Mouse (Mus musculus): Measurements from ENCODE around the gene Sh3pxd2a.

Gene Sh3pxd2a

DNA sequence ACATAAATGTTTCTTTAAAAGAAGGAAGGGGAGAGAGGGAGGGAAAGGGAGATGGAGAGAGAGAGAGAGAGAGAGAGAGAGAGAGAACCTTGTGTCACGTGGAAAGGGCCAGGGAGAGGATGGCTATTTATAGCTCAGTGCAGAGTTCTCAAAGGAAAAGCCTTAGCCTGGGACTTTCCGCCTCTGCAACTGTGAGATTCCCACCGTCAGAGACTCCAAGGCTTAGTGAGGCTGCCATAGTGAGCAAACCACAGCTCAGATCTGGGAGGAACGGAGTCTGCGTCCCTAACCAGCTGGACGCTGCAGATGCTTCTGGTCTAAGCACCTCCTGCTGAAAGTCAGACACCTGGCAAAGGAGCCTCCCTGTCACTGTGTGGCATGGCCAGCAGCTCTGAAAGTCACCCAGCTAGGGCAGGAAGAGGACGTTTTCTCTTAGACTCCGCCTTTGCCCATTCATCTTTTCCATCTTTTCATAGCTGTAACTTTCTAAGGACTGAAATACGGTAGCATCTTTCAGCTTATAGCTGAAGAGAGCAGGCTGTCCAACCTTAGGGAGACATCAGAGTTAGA, 21.9 kb upstream of the Sh3pxd2a start:
- no peaks in the 10 kb centered on the region for H3K9me3 ChIP-seq (ENCODE audit: low read length)
- peaks cover 7% of the 10 kb centered on the region; the same call in 1 of the 2 replicates for H3K27me3 ChIP-seq (ENCODE audit: insufficient read depth, low read length)
- no peaks in the 10 kb centered on the region for H3K36me3 ChIP-seq (ENCODE audit: insufficient read depth, low read length)
- H3K4me3 ChIP-seq (replicated peaks; ENCODE audit: low read length) = no peak overlapping the region
- TF ChIP-seq CTCF (conservative IDR thresholded peaks at IDR 0.05; ENCODE audit: low read length) = no peak
- no peak for TF ChIP-seq POU5F1 (IDR thresholded peaks at IDR 0.05; ENCODE audit: borderline replicate concordance, low read length)
- no peak for TF ChIP-seq NANOG (IDR thresholded peaks at IDR 0.05; ENCODE audit: borderline replicate concordance, low read length)
- H3K4me1 ChIP-seq (replicated peaks; ENCODE audit: low read depth, low read length) = peaks cover 26% of the 10 kb centered on the region

DNA sequence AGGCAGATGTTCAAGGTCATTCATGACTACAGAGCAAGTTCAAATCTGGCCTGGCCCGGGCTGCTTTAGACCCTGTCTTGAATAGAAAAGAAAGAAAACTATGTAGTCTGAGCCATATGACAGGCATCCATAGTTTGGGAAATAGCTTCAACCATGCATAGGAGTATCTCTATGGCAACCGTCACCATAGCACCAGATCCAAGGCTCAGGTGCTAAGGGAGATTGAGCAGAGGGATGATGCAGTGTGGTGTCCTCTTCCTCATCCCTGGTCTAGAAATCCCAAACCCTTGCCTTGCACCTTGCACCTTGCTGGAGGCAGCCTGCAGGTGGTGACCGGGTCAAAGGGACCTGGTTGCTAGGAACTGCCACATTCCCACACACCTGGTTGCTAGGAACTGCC, 19.9 kb upstream of the Sh3pxd2a start:
- TF ChIP-seq NANOG (IDR thresholded peaks at IDR 0.05; ENCODE audit: borderline replicate concordance, low read length) = no peak
- TF ChIP-seq POU5F1 (IDR thresholded peaks at IDR 0.05; ENCODE audit: borderline replicate concordance, low read length) = no peak
- TF ChIP-seq CTCF (conservative IDR thresholded peaks at IDR 0.05; ENCODE audit: low read length) = no peak
- peaks cover 7% of the 10 kb centered on the region; the same call in 1 of the 2 replicates for H3K27me3 ChIP-seq (ENCODE audit: insufficient read depth, low read length)
- H3K36me3 ChIP-seq (ENCODE audit: insufficient read depth, low read length) = no peaks in the 10 kb centered on the region
- H3K4me1 ChIP-seq (replicated peaks; ENCODE audit: low read depth, low read length) = peaks cover 25% of the 10 kb centered on the region
- H3K4me3 ChIP-seq (replicated peaks; ENCODE audit: low read length) = no peak overlapping the region
- no peaks in the 10 kb centered on the region for H3K9me3 ChIP-seq (ENCODE audit: low read length)

DNA sequence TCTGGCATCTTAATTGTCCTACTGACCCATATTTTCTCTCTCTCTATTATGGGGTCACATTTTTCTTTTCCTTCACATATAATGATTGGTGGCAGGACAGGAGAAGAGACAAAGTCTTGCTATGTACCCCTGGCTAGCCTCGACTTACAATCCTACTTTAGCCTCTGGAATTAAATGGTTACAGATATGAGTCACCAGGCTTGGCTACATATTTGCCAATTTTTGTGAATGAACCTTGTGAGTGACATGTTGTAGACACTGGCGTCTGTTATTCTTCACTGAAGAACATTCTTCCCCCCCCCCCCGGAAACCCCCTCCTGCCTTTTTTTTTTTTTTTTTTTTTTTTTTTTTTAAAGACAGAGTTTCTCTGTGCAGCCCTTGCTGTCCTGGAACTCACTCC, 19.1 kb upstream of the Sh3pxd2a start:
- H3K36me3 ChIP-seq (ENCODE audit: insufficient read depth, low read length) = no peaks in the 10 kb centered on the region
- H3K4me3 ChIP-seq (replicated peaks; ENCODE audit: low read length) = no peak overlapping the region
- TF ChIP-seq POU5F1 (IDR thresholded peaks at IDR 0.05; ENCODE audit: borderline replicate concordance, low read length) (no peak), CTCF (conservative IDR thresholded peaks at IDR 0.05; ENCODE audit: low read length) (no peak), NANOG (IDR thresholded peaks at IDR 0.05; ENCODE audit: borderline replicate concordance, low read length) (no peak)
- peaks cover 32% of the 10 kb centered on the region for H3K4me1 ChIP-seq (replicated peaks; ENCODE audit: low read depth, low read length)
- peaks cover 14% of the 10 kb centered on the region for H3K27me3 ChIP-seq (ENCODE audit: insufficient read depth, low read length)
- H3K9me3 ChIP-seq (ENCODE audit: low read length) = no peaks in the 10 kb centered on the region

DNA sequence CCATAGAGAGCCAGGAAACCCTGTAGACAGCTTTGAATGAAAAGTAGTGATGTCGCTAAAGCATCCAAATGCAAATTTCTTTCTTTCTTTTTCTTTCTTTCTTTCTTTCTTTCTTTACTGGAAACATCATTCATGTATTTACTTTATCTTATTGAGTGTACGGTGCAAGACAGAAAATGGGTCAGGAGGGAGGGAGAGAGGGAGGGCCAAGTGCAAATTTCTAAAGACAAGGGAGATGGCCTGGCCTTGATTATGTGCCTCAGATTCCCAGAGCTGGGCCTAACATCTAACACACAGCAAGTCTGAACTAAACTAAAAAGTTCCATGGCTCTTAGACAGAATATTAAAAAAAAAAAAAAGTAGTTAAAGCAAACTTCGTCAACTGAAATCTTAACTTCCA, 9.3 kb upstream of the Sh3pxd2a start:
- Histone ChIP-seq H3K4me1 (replicated peaks; ENCODE audit: low read depth, low read length) (peaks cover under 1% of the 10 kb centered on the region), H3K27me3 (ENCODE audit: insufficient read depth, low read length) (peaks cover 9% of the 10 kb centered on the region), H3K4me3 (replicated peaks; ENCODE audit: low read length) (no peak overlapping the region), H3K36me3 (ENCODE audit: insufficient read depth, low read length) (no peaks in the 10 kb centered on the region), H3K9me3 (ENCODE audit: low read length) (no peaks in the 10 kb centered on the region)
- no peak for TF ChIP-seq CTCF (conservative IDR thresholded peaks at IDR 0.05; ENCODE audit: low read length)
- TF ChIP-seq POU5F1 (IDR thresholded peaks at IDR 0.05; ENCODE audit: borderline replicate concordance, low read length) = no peak
- TF ChIP-seq NANOG (IDR thresholded peaks at IDR 0.05; ENCODE audit: borderline replicate concordance, low read length) = no peak

DNA sequence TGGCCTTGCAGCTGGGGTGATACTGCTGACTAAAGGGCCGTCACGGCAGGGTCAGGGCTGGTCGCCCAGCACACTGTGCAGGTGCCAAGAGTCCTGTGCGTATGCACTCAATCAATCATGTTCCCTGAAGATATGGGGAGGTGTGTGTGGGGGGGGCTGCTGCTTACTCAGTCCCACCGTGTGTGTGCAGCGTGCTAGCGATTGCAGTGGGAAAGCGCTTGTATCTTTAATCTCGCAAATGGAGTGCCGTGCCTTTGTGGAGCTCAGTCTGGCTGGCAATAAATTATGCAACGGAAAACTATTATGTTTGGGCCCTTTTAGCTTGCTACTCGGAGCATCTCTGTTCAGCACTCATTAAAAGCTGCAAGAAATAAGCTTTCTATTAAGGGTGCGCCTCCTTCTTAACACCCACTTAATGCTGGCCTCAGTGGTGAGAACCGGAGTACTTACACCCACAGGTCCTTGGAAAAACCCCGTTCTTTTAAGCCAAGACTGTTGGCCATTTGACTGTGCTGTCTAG, 8.7 kb upstream of the Sh3pxd2a start:
- Histone ChIP-seq H3K27me3 (ENCODE audit: insufficient read depth, low read length) (peaks cover 8% of the 10 kb centered on the region), H3K4me3 (replicated peaks; ENCODE audit: low read length) (no peak overlapping the region), H3K9me3 (ENCODE audit: low read length) (no peaks in the 10 kb centered on the region), H3K4me1 (replicated peaks; ENCODE audit: low read depth, low read length) (peaks cover 4% of the 10 kb centered on the region; the same call in 1 of the 2 replicates), H3K36me3 (ENCODE audit: insufficient read depth, low read length) (no peaks in the 10 kb centered on the region)
- TF ChIP-seq CTCF (conservative IDR thresholded peaks at IDR 0.05; ENCODE audit: low read length) (no peak), POU5F1 (IDR thresholded peaks at IDR 0.05; ENCODE audit: borderline replicate concordance, low read length) (no peak), NANOG (IDR thresholded peaks at IDR 0.05; ENCODE audit: borderline replicate concordance, low read length) (no peak)

DNA sequence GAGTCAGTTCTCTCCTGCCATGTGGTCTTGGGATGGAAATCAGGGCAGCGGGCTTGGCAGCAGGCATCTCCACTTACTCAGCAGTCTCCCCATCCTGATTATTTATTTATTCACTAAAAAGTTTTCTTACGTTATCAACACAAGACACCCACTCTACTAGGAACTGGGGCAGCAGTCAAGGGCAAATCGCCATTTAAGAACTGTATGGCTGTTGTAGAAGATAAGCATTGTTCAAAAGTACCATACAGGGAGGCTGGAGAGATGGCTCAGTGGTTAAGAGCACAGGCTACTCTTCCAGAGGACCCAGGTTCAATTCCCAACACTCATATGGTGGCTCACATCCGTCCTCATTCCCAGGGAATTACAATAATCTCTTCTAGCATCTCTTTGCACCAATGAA, 7.6 kb upstream of the Sh3pxd2a start:
- Histone ChIP-seq H3K9me3 (ENCODE audit: low read length) (no peaks in the 10 kb centered on the region), H3K36me3 (ENCODE audit: insufficient read depth, low read length) (no peaks in the 10 kb centered on the region), H3K4me3 (replicated peaks; ENCODE audit: low read length) (no peak overlapping the region), H3K27me3 (ENCODE audit: insufficient read depth, low read length) (peaks cover 9% of the 10 kb centered on the region), H3K4me1 (replicated peaks; ENCODE audit: low read depth, low read length) (peaks cover 4% of the 10 kb centered on the region; the same call in 1 of the 2 replicates)
- TF ChIP-seq NANOG (IDR thresholded peaks at IDR 0.05; ENCODE audit: borderline replicate concordance, low read length) = no peak
- TF ChIP-seq POU5F1 (IDR thresholded peaks at IDR 0.05; ENCODE audit: borderline replicate concordance, low read length) = no peak
- no peak for TF ChIP-seq CTCF (conservative IDR thresholded peaks at IDR 0.05; ENCODE audit: low read length)

DNA sequence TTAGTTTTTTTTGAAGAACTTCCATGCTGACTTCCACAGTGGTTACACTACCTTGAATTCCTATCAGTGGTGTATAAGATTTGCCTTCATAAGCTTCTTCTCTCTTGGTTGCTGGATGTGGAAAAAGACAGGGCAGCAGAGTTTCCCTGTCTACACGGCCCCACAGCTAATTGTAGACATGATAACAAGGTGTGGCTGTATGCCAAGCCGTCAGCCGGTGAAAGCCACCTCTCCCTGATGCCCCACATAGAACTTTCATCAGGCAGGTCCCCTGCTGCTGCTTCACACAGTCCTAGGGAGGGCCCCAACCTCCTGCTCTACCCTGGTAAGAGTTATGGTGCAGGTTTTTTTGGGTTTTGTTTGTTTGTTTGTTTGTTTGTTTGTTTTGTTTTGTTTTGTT, 4.5 kb upstream of the Sh3pxd2a start:
- Histone ChIP-seq H3K9me3 (ENCODE audit: low read length) (no peaks in the 10 kb centered on the region), H3K4me1 (replicated peaks; ENCODE audit: low read depth, low read length) (peaks cover 17% of the 10 kb centered on the region), H3K36me3 (ENCODE audit: insufficient read depth, low read length) (no peaks in the 10 kb centered on the region), H3K4me3 (replicated peaks; ENCODE audit: low read length) (no peak overlapping the region), H3K27me3 (ENCODE audit: insufficient read depth, low read length) (peaks cover 23% of the 10 kb centered on the region)
- TF ChIP-seq NANOG (IDR thresholded peaks at IDR 0.05; ENCODE audit: borderline replicate concordance, low read length) (no peak), POU5F1 (IDR thresholded peaks at IDR 0.05; ENCODE audit: borderline replicate concordance, low read length) (no peak), CTCF (conservative IDR thresholded peaks at IDR 0.05; ENCODE audit: low read length) (no peak)

DNA sequence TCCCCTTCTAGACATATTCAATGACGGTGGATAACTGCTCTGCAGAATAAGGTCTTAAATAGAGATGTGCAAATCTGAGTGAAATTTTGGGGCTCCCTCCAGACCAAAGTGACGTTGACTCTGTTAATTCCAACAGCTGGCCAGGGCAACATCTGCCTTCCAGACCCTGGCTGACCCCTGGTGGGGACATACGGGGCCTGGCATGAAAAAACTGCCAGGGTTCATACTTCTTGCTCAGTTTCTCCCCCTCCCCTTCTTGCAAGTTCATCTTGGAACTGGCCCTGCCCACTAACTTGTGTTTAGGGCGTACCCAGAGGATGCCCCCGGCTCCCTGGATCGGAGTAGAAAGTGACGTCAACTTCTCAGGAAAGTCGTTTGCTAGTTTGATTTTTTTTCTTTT, 2.6 kb upstream of the Sh3pxd2a start:
- H3K4me1 ChIP-seq (replicated peaks; ENCODE audit: low read depth, low read length) = peaks cover 30% of the 10 kb centered on the region
- H3K9me3 ChIP-seq (ENCODE audit: low read length) = no peaks in the 10 kb centered on the region
- no peak overlapping the region for H3K4me3 ChIP-seq (replicated peaks; ENCODE audit: low read length)
- no peaks in the 10 kb centered on the region for H3K36me3 ChIP-seq (ENCODE audit: insufficient read depth, low read length)
- peaks cover 30% of the 10 kb centered on the region for H3K27me3 ChIP-seq (ENCODE audit: insufficient read depth, low read length)
- TF ChIP-seq POU5F1 (IDR thresholded peaks at IDR 0.05; ENCODE audit: borderline replicate concordance, low read length) (no peak), CTCF (conservative IDR thresholded peaks at IDR 0.05; ENCODE audit: low read length) (no peak), NANOG (IDR thresholded peaks at IDR 0.05; ENCODE audit: borderline replicate concordance, low read length) (no peak)

DNA sequence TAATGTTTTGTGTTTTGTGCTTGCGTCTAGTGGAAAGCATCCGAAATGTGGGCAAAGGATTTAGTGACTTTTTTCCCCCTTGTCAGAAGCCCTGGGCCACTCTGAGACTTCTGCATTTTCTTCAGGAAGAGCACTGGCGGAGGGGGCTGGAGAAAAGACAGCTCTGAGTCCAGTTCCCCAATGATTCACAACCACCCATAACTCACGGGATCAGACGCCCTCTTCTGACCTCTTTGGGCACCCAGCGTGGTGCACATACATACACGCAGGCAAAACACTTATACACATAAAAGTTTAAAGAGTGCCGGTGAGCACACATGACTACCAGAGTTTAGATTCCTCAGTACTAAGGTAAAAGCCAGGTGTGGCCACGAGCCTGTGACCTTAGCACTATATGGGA, 1.3 kb upstream of the Sh3pxd2a start:
- Histone ChIP-seq H3K36me3 (ENCODE audit: insufficient read depth, low read length) (no peaks in the 10 kb centered on the region), H3K4me3 (replicated peaks; ENCODE audit: low read length) (no peak overlapping the region), H3K9me3 (ENCODE audit: low read length) (no peaks in the 10 kb centered on the region), H3K27me3 (ENCODE audit: insufficient read depth, low read length) (peaks cover 30% of the 10 kb centered on the region), H3K4me1 (replicated peaks; ENCODE audit: low read depth, low read length) (peaks cover 43% of the 10 kb centered on the region)
- TF ChIP-seq CTCF (conservative IDR thresholded peaks at IDR 0.05; ENCODE audit: low read length) (no peak), POU5F1 (IDR thresholded peaks at IDR 0.05; ENCODE audit: borderline replicate concordance, low read length) (no peak), NANOG (IDR thresholded peaks at IDR 0.05; ENCODE audit: borderline replicate concordance, low read length) (no peak)
